Mouse (Mus musculus): ENCODE results near the gene Gan. TPM values are rescaled to one million over a fixed set of nuclear protein-coding genes. Genes with fewer than 3 reads are reported as not detected.

Gene Gan
- total RNA-seq, 1 experiment, result 7.9 TPM

DNA sequence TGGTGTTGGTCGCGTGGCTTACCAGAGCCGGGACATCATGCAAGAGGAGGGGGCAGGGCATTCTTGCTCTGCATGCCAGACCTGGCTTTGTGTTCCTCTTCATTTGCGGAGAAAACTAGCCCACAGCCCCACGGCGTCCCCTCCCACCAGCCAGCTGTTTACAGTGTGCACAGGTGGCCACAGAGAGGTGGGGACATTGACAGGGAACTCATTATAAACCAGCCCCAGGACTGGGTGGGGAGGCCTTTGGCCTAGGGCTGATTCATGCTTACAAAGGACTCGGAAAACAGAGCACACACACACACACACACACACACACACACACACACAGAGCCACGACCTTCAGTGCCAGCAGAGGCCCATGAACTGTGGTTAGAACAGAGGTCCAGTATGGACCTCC is 45.7 kb upstream of the Gan start:
- in situ Hi-C loops (cut with MboI; ENCODE audit: low sequenced_read_pairs in 2 of 2, unreplicated experiment in 2 of 2), result no loop called here
- TF ChIP-seq MAFK (IDR thresholded peaks at IDR 0.05; ENCODE audit: insufficient read depth, low read depth, low read length) (no peak), ZC3H11A (IDR thresholded peaks at IDR 0.05; ENCODE audit: borderline replicate concordance, low read depth, low read length) (no peak), CHD2 (IDR thresholded peaks at IDR 0.05; ENCODE audit: low read depth, low read length) (no peak), ZNF384 (IDR thresholded peaks at IDR 0.05; ENCODE audit: low read depth, low read length) (no peak), HCFC1 (IDR thresholded peaks at IDR 0.05; ENCODE audit: borderline replicate concordance, insufficient read depth, low read length) (no peak)
- Histone ChIP-seq H3K36me3 (ENCODE audit: control insufficient read depth, insufficient read depth, low read length, poor library complexity, severe bottlenecking) (no peaks in the 10 kb centered on the region), H3K4me1 (ENCODE audit: control insufficient read depth in 2 of 2, insufficient read depth in 2 of 2, low read length in 2 of 2, poor library complexity in 1 of 2) (peaks cover 0 to 14% of the 10 kb centered on the region in 2 experiments; a peak in 1 of 4 replicates), H3K4me3 (ENCODE audit: insufficient read depth in 1 of 2, low read depth in 1 of 2, low read length in 2 of 2, poor library complexity in 1 of 2, severe bottlenecking in 1 of 2) (no peak overlapping the region), H3K9ac (ENCODE audit: insufficient read depth, low read depth, low read length, poor library complexity, severe bottlenecking) (no peak overlapping the region), H3K27ac (ENCODE audit: insufficient read depth, low read depth, low read length, poor library complexity, severe bottlenecking) (no peak overlapping the region), H3K9me3 (ENCODE audit: control insufficient read depth, insufficient read depth, low read depth, low read length) (no peaks in the 10 kb centered on the region)
- DNase-seq (ENCODE audit: low read depth, low spot score), result no peak

DNA sequence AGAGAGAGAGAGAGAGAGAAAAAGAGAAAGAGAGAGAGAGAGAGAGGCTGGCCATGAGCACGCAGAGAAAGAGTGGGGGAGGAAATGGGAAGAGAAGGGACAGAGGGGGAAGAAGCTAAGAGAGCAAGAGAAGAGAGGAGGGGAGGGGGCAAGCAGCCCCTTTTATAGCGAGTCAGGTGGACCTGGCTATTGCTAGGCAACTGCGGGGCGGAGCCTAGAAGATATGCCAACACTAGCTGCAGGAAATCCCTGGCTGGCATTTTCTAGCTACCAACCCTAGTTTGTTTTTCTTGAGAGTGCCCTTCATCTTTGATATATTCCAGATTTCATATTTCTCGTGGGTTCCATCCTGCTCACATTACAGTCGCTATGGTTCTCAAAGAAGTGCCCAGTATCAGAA is 42.8 kb upstream of the Gan start:
- no peak overlapping the region for H3K27ac ChIP-seq (ENCODE audit: insufficient read depth, low read depth, low read length, poor library complexity, severe bottlenecking)
- no peaks in the 10 kb centered on the region for H3K36me3 ChIP-seq (ENCODE audit: control insufficient read depth, insufficient read depth, low read length, poor library complexity, severe bottlenecking)
- peaks cover 0 to 11% of the 10 kb centered on the region in 2 experiments; a peak in 1 of 4 replicates for H3K4me1 ChIP-seq (ENCODE audit: control insufficient read depth in 2 of 2, insufficient read depth in 2 of 2, low read length in 2 of 2, poor library complexity in 1 of 2)
- no peaks in the 10 kb centered on the region for H3K9me3 ChIP-seq (ENCODE audit: control insufficient read depth, insufficient read depth, low read depth, low read length)
- no peak for DNase-seq (ENCODE audit: low read depth, low spot score)
- H3K9ac ChIP-seq (ENCODE audit: insufficient read depth, low read depth, low read length, poor library complexity, severe bottlenecking), result no peak overlapping the region
- no peak overlapping the region for H3K4me3 ChIP-seq (ENCODE audit: insufficient read depth in 1 of 2, low read depth in 1 of 2, low read length in 2 of 2, poor library complexity in 1 of 2, severe bottlenecking in 1 of 2)
- TF ChIP-seq ZC3H11A (IDR thresholded peaks at IDR 0.05; ENCODE audit: borderline replicate concordance, low read depth, low read length) (no peak), ZNF384 (IDR thresholded peaks at IDR 0.05; ENCODE audit: low read depth, low read length) (no peak), HCFC1 (IDR thresholded peaks at IDR 0.05; ENCODE audit: borderline replicate concordance, insufficient read depth, low read length) (no peak), MAFK (IDR thresholded peaks at IDR 0.05; ENCODE audit: insufficient read depth, low read depth, low read length) (no peak), CHD2 (IDR thresholded peaks at IDR 0.05; ENCODE audit: low read depth, low read length) (no peak)
- in situ Hi-C loops (cut with MboI; ENCODE audit: low sequenced_read_pairs in 2 of 2, unreplicated experiment in 2 of 2), result no loop called here

DNA sequence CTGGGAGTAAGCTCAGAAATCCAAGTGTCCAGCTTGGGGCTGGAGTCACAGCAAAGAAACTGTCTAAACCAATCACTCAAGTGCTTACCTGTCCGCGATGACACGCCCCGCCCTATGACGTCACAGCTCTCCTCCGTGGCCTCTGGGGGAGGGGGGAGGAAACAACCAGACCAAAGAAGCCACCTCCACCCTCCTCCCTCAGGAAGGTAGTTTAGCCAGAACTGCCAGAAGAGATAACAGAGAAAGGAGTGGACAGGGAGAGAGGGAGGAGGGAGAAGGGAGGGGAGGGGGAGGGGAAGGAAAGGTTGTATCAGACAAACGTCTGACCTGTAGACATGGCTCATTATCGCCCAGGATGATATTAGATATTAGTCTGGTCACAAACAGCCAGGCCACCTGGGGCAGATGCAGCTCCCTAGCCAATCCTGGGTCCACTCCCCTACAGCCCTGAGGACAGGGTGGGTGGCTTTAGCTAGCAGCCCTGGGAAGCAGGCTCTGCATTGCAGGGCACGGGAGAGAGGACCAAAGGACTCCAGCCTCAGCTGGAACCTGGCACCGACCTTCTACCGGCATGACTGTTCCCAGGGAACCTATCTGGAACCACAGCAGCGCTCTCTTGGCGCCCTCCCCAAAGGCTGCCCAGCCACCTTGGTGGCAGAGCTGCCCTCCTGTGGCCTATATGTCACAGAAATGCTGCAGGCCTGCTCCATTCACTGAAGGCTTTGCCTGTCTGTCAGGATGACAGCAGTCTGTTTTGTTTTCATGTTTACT is 42.1 kb upstream of the Gan start:
- peaks cover 0 to 10% of the 10 kb centered on the region in 2 experiments; a peak in 1 of 4 replicates for H3K4me1 ChIP-seq (ENCODE audit: control insufficient read depth in 2 of 2, insufficient read depth in 2 of 2, low read length in 2 of 2, poor library complexity in 1 of 2)
- H3K27ac ChIP-seq (ENCODE audit: insufficient read depth, low read depth, low read length, poor library complexity, severe bottlenecking), result no peak overlapping the region
- H3K9me3 ChIP-seq (ENCODE audit: control insufficient read depth, insufficient read depth, low read depth, low read length), result no peaks in the 10 kb centered on the region
- no peak for DNase-seq (ENCODE audit: low read depth, low spot score)
- in situ Hi-C loops (cut with MboI; ENCODE audit: low sequenced_read_pairs in 2 of 2, unreplicated experiment in 2 of 2), result no loop called here
- H3K9ac ChIP-seq (ENCODE audit: insufficient read depth, low read depth, low read length, poor library complexity, severe bottlenecking), result no peak overlapping the region
- TF ChIP-seq CHD2 (IDR thresholded peaks at IDR 0.05; ENCODE audit: low read depth, low read length) (no peak), ZC3H11A (IDR thresholded peaks at IDR 0.05; ENCODE audit: borderline replicate concordance, low read depth, low read length) (no peak), HCFC1 (IDR thresholded peaks at IDR 0.05; ENCODE audit: borderline replicate concordance, insufficient read depth, low read length) (no peak), ZNF384 (IDR thresholded peaks at IDR 0.05; ENCODE audit: low read depth, low read length) (no peak), MAFK (IDR thresholded peaks at IDR 0.05; ENCODE audit: insufficient read depth, low read depth, low read length) (no peak)
- H3K36me3 ChIP-seq (ENCODE audit: control insufficient read depth, insufficient read depth, low read length, poor library complexity, severe bottlenecking), result no peaks in the 10 kb centered on the region
- H3K4me3 ChIP-seq (ENCODE audit: insufficient read depth in 1 of 2, low read depth in 1 of 2, low read length in 2 of 2, poor library complexity in 1 of 2, severe bottlenecking in 1 of 2), result no peak overlapping the region

DNA sequence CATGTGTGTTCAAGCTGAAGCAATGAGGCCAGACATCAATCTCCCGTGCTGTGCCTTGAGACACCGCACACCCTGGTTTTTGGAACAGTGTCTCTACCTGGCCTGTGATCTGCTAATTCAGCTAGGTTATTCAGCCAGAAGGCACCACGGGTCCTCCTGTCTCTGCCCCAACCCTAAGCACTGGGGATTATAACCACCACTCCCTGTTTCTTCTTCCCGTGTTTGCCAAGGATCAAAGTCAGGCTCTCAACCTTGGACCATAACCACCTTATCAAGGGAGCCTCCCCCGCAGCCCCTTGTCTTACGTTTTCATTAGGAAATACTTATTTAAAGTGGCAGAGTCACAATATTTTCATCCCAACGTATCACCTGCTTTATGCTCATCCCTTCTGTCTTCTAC is 41.4 kb upstream of the Gan start:
- TF ChIP-seq CHD2 (IDR thresholded peaks at IDR 0.05; ENCODE audit: low read depth, low read length) (no peak), ZC3H11A (IDR thresholded peaks at IDR 0.05; ENCODE audit: borderline replicate concordance, low read depth, low read length) (no peak), ZNF384 (IDR thresholded peaks at IDR 0.05; ENCODE audit: low read depth, low read length) (no peak), MAFK (IDR thresholded peaks at IDR 0.05; ENCODE audit: insufficient read depth, low read depth, low read length) (no peak), HCFC1 (IDR thresholded peaks at IDR 0.05; ENCODE audit: borderline replicate concordance, insufficient read depth, low read length) (no peak)
- no peak for DNase-seq (ENCODE audit: low read depth, low spot score)
- H3K4me1 ChIP-seq (ENCODE audit: control insufficient read depth in 2 of 2, insufficient read depth in 2 of 2, low read length in 2 of 2, poor library complexity in 1 of 2), result peaks cover 0 to 14% of the 10 kb centered on the region in 2 experiments; a peak in 2 of 4 replicates
- H3K36me3 ChIP-seq (ENCODE audit: control insufficient read depth, insufficient read depth, low read length, poor library complexity, severe bottlenecking), result no peaks in the 10 kb centered on the region
- H3K9ac ChIP-seq (ENCODE audit: insufficient read depth, low read depth, low read length, poor library complexity, severe bottlenecking), result no peak overlapping the region
- no peaks in the 10 kb centered on the region for H3K9me3 ChIP-seq (ENCODE audit: control insufficient read depth, insufficient read depth, low read depth, low read length)
- H3K4me3 ChIP-seq (ENCODE audit: insufficient read depth in 1 of 2, low read depth in 1 of 2, low read length in 2 of 2, poor library complexity in 1 of 2, severe bottlenecking in 1 of 2), result no peak overlapping the region
- in situ Hi-C loops (cut with MboI; ENCODE audit: low sequenced_read_pairs in 2 of 2, unreplicated experiment in 2 of 2), result no loop called here
- no peak overlapping the region for H3K27ac ChIP-seq (ENCODE audit: insufficient read depth, low read depth, low read length, poor library complexity, severe bottlenecking)
